Comparison of ENCODE assay signal across 8 mouse cellular contexts in genomic region chr6:88959834-88960233, GRCm38 (mm10). TPM values are rescaled to one million over a fixed set of nuclear protein-coding genes. Genes with fewer than 3 reads are reported as not detected.
A peak's percentile ranks its signal among the peaks of the same experiment; 100 is the strongest.
DNase-seq lines count a peak whose midpoint lies in the region; ATAC-seq lines count a peak whose summit lies in the region.

No protein-coding gene starts in this region.

- no peaks in the 10 kb centered on the region for H3K36me3 ChIP-seq in heart, embryonic 11.5 days (ENCODE audit: control insufficient read depth, insufficient read depth, low read length)
- H3K36me3 ChIP-seq in forebrain, embryonic 10.5 days (replicated peaks) = no peaks in the 10 kb centered on the region
- H3K36me3 ChIP-seq in hindbrain, embryonic 14.5 days (replicated peaks; ENCODE audit: control insufficient read depth, insufficient read depth) = no peaks in the 10 kb centered on the region
- H3K36me3 ChIP-seq in limb, embryonic 13.5 days = no peaks in the 10 kb centered on the region
- no peaks in the 10 kb centered on the region for H3K36me3 ChIP-seq in neural tube, embryonic 13.5 days

- H3K9me3 ChIP-seq in heart, embryonic 11.5 days (replicated peaks; ENCODE audit: control insufficient read depth, low read length) = no peaks in the 10 kb centered on the region
- H3K9me3 ChIP-seq in forebrain, embryonic 10.5 days = no peaks in the 10 kb centered on the region
- H3K9me3 ChIP-seq in hindbrain, embryonic 14.5 days (ENCODE audit: control insufficient read depth, low read length) = no peaks in the 10 kb centered on the region
- H3K9me3 ChIP-seq in limb, embryonic 13.5 days = no peaks in the 10 kb centered on the region
- no peaks in the 10 kb centered on the region for H3K9me3 ChIP-seq in neural tube, embryonic 13.5 days

- peak; percentile 69; the same call in 1 of the 2 replicates for ATAC-seq in heart, embryonic 11.5 days (replicated peaks; ENCODE audit: insufficient number of reproducible peaks, low FRiP score, low TSS enrichment)
- peak; percentile 71; the same call in 1 of the 2 replicates for ATAC-seq in hindbrain, embryonic 14.5 days (ENCODE audit: low FRiP score)
- peak; percentile 49; the same call in 1 of the 2 replicates for ATAC-seq in limb, embryonic 13.5 days (ENCODE audit: low FRiP score, low read depth)
- peak; percentile 78 for ATAC-seq in neural tube, embryonic 13.5 days (ENCODE audit: low read depth)

- no peak overlapping the region for H3K4me2 ChIP-seq in heart, embryonic 11.5 days
- no peak overlapping the region for H3K4me2 ChIP-seq in hindbrain, embryonic 14.5 days (replicated peaks)
- H3K4me2 ChIP-seq in limb, embryonic 13.5 days (replicated peaks) = no peak overlapping the region
- no peak overlapping the region for H3K4me2 ChIP-seq in neural tube, embryonic 13.5 days

- DNase-seq in heart, adult 9 months (ENCODE audit: low spot score in 2 of 2) = no peak
- DNase-seq in adrenal gland, postnatal 10 days = peak; percentile 65
- no peak for DNase-seq in forebrain, embryonic 10.5 days (ENCODE audit: extremely low spot score, low spot score)
- DNase-seq in hindbrain, embryonic 14.5 days (ENCODE audit: low spot score) = peak; percentile 74
- DNase-seq in spleen, adult 12 weeks (ENCODE audit: low spot score) = no peak

- WGBS in heart, embryonic 11.5 days (ENCODE audit: insufficient replicate concordance) = 17% methylated on average over 7 of the region's 7 CpGs
- 37% methylated on average over 7 of the region's 7 CpGs for WGBS in forebrain, embryonic 10.5 days
- 9% methylated on average over 7 of the region's 7 CpGs for WGBS in hindbrain, embryonic 14.5 days
- WGBS in limb, embryonic 13.5 days = 33% methylated on average over 7 of the region's 7 CpGs
- WGBS in neural tube, embryonic 13.5 days = 6% methylated on average over 7 of the region's 7 CpGs

- peaks cover 19% of the 10 kb centered on the region for H3K4me1 ChIP-seq in heart, embryonic 11.5 days (ENCODE audit: control insufficient read depth, insufficient read depth, low read length)
- H3K4me1 ChIP-seq in forebrain, embryonic 10.5 days = peaks cover 30% of the 10 kb centered on the region
- H3K4me1 ChIP-seq in hindbrain, embryonic 14.5 days (replicated peaks; ENCODE audit: control insufficient read depth, insufficient read depth, low read length) = peaks cover 8% of the 10 kb centered on the region; the same call in 1 of the 2 replicates
- H3K4me1 ChIP-seq in limb, embryonic 13.5 days = peaks cover 17% of the 10 kb centered on the region
- peaks cover 15% of the 10 kb centered on the region for H3K4me1 ChIP-seq in neural tube, embryonic 13.5 days (replicated peaks)

- H3K4me3 ChIP-seq in heart, embryonic 11.5 days (ENCODE audit: low read depth, low read length) = no peak overlapping the region
- no peak overlapping the region for H3K4me3 ChIP-seq in forebrain, embryonic 10.5 days
- no peak overlapping the region for H3K4me3 ChIP-seq in hindbrain, embryonic 14.5 days (replicated peaks; ENCODE audit: low read length)
- no peak overlapping the region for H3K4me3 ChIP-seq in limb, embryonic 13.5 days
- no peak overlapping the region for H3K4me3 ChIP-seq in neural tube, embryonic 13.5 days

- H3K27ac ChIP-seq in heart, embryonic 11.5 days (ENCODE audit: low read depth, low read length) = 0 out of 2 replicates have a peak overlapping the region, but pooled peaks have one; percentile 15
- H3K27ac ChIP-seq in forebrain, embryonic 10.5 days = peak overlapping the region; percentile 21; the same call in 1 of the 2 replicates
- H3K27ac ChIP-seq in hindbrain, embryonic 14.5 days = no peak overlapping the region
- H3K27ac ChIP-seq in limb, embryonic 13.5 days = no peak overlapping the region
- no peak overlapping the region for H3K27ac ChIP-seq in neural tube, embryonic 13.5 days (replicated peaks)

- H3K27me3 ChIP-seq in heart, embryonic 11.5 days (ENCODE audit: control insufficient read depth, insufficient read depth, low read length) = no peaks in the 10 kb centered on the region
- peaks cover 18% of the 10 kb centered on the region for H3K27me3 ChIP-seq in forebrain, embryonic 10.5 days (ENCODE audit: poor library complexity, severe bottlenecking)
- H3K27me3 ChIP-seq in hindbrain, embryonic 14.5 days (ENCODE audit: control insufficient read depth, insufficient read depth, low read length) = no peaks in the 10 kb centered on the region
- no peaks in the 10 kb centered on the region for H3K27me3 ChIP-seq in limb, embryonic 13.5 days
- peaks cover 8% of the 10 kb centered on the region for H3K27me3 ChIP-seq in neural tube, embryonic 13.5 days

- peak overlapping the region; percentile 10; the same call in 1 of the 2 replicates for H3K9ac ChIP-seq in heart, embryonic 11.5 days (ENCODE audit: low read depth, low read length)
- H3K9ac ChIP-seq in hindbrain, embryonic 14.5 days = no peak overlapping the region
- H3K9ac ChIP-seq in limb, embryonic 13.5 days = no peak overlapping the region
- H3K9ac ChIP-seq in neural tube, embryonic 13.5 days = no peak overlapping the region

RNA-seq across cellular contexts. Expression of gene Tpra1, which starts 57.8 kb away (rescaled TPM):
- polyA plus RNA-seq in heart, embryonic 11.5 days (2014; fragmentation: Nextera tagmentation; extraction: Ambion mirVana) = 40.1 and 41.8 TPM in 2 replicates
- total RNA-seq in adrenal gland, postnatal 10 days (2021) = 10 to 100 TPM; 61.0 to 74.0 TPM
- 47.9 and 51.5 TPM in 2 replicates for polyA plus RNA-seq in forebrain, embryonic 10.5 days (2016; fragmentation: Nextera tagmentation; extraction: Ambion mirVana)
- 45.8 and 48.5 TPM in 2 replicates for polyA plus RNA-seq in hindbrain, embryonic 14.5 days (2014; fragmentation: Nextera tagmentation; extraction: Ambion mirVana)
- polyA plus RNA-seq in limb, embryonic 13.5 days (2015; fragmentation: Nextera tagmentation; extraction: Ambion mirVana) = 89.5 and 89.6 TPM in 2 replicates
- 75.6 and 76.1 TPM in 2 replicates for polyA plus RNA-seq in neural tube, embryonic 13.5 days (2015; fragmentation: Nextera tagmentation; extraction: Ambion mirVana)

Comparison
In these comparisons a context has a peak if more than half of its experiments do, and no peak if none do; other contexts are left out.
1. H3K27ac ChIP-seq: peak in heart, embryonic 11.5 days (single experiment) and forebrain, embryonic 10.5 days (single experiment); none in hindbrain, embryonic 14.5 days (single experiment), limb, embryonic 13.5 days (single experiment) and neural tube, embryonic 13.5 days (single experiment).
2. DNase-seq: peak in adrenal gland, postnatal 10 days (single experiment) and hindbrain, embryonic 14.5 days (single experiment); none in heart, adult 9 months (0 of 2), forebrain, embryonic 10.5 days (single experiment) and spleen, adult 12 weeks (single experiment).
3. Peak in every context shown above with its lines, with median percentiles within 50 percentile points of each other: ATAC-seq.